Mouse (Mus musculus): ENCODE measurements around the gene Gal3st1. TPM values are rescaled to one million over a fixed set of nuclear protein-coding genes. Genes with fewer than 3 reads are reported as not detected.
"Not testable (repeated sequence)": the region's sequence is repeated elsewhere in the genome, so short reads cannot be mapped to it uniquely, and the experiment has no call there.

Gene Gal3st1
- under 1 TPM in 1 of 4 experiments, not detected in 3; 0.27 TPM for total RNA-seq (2022)

GRCm38 (mm10) chr11:3983291-3983862, at the start of gene Gal3st1:
Gal3st1 (plus strand) TSS chr11:3983636.
- no peak for DNase-seq (ENCODE audit: low spot score)

GRCm38 (mm10) chr11:3933756-3934285, 49.6 kb upstream of the Gal3st1 start:
- DNase-seq (ENCODE audit: low spot score): no peak

- no peak for DNase-seq (ENCODE audit: low spot score)
Observed at GRCm38 (mm10) chr11:3935135-3935534, 48.3 kb upstream of the Gal3st1 start.

- no peak for DNase-seq (ENCODE audit: low spot score)
Observed at GRCm38 (mm10) chr11:3936318-3936717, 47.1 kb upstream of the Gal3st1 start.

- no peak for DNase-seq (ENCODE audit: low spot score)
Observed at GRCm38 (mm10) chr11:3937321-3937874, 46.0 kb upstream of the Gal3st1 start.

GRCm38 (mm10) chr11:3941371-3941770, 42.1 kb upstream of the Gal3st1 start:
- DNase-seq (ENCODE audit: low spot score): no peak

- DNase-seq (ENCODE audit: low spot score): no peak
Observed at GRCm38 (mm10) chr11:3946386-3946785, 37.0 kb upstream of the Gal3st1 start.

- DNase-seq (ENCODE audit: low spot score): not testable (repeated sequence)
Observed at GRCm38 (mm10) chr11:3954876-3955275, 28.6 kb upstream of the Gal3st1 start.

- DNase-seq (ENCODE audit: low spot score): not testable (repeated sequence)
Observed at GRCm38 (mm10) chr11:3955371-3955770, 28.1 kb upstream of the Gal3st1 start.

GRCm38 (mm10) chr11:3960901-3961300, 22.5 kb upstream of the Gal3st1 start:
- DNase-seq (ENCODE audit: low spot score): no peak

- DNase-seq (ENCODE audit: low spot score): no peak
Observed at GRCm38 (mm10) chr11:3961761-3962160, 21.7 kb upstream of the Gal3st1 start.

GRCm38 (mm10) chr11:3963155-3963554, 20.3 kb upstream of the Gal3st1 start:
- DNase-seq (ENCODE audit: low spot score): no peak

GRCm38 (mm10) chr11:3963610-3964415, 19.6 kb upstream of the Gal3st1 start, which contains the start of gene Pes1:
Pes1 (plus strand) TSS chr11:3963975.
- DNase-seq (ENCODE audit: low spot score): peak; percentile 89

- no peak for DNase-seq (ENCODE audit: low spot score)
Observed at GRCm38 (mm10) chr11:3964416-3965172, 18.8 kb upstream of the Gal3st1 start.

GRCm38 (mm10) chr11:3969837-3970236, 13.6 kb upstream of the Gal3st1 start:
- no peak for DNase-seq (ENCODE audit: low spot score)

GRCm38 (mm10) chr11:3970361-3970760, 13.1 kb upstream of the Gal3st1 start:
- DNase-seq (ENCODE audit: low spot score): no peak

GRCm38 (mm10) chr11:3973081-3973480, 10.4 kb upstream of the Gal3st1 start:
- DNase-seq (ENCODE audit: low spot score): no peak

GRCm38 (mm10) chr11:3974311-3974710, 9.1 kb upstream of the Gal3st1 start:
- DNase-seq (ENCODE audit: low spot score): no peak

- DNase-seq (ENCODE audit: low spot score): no peak
Observed at GRCm38 (mm10) chr11:3976678-3977077, 6.8 kb upstream of the Gal3st1 start, which contains the start of gene 4930556J24Rik. 4930556J24Rik (minus strand) TSS chr11:3976778.

GRCm38 (mm10) chr11:3978421-3978820, 5.0 kb upstream of the Gal3st1 start:
- DNase-seq (ENCODE audit: low spot score): no peak

- DNase-seq (ENCODE audit: low spot score): no peak
Observed at GRCm38 (mm10) chr11:3981536-3981935, 1.9 kb upstream of the Gal3st1 start.

Data from heart, adult 8-10 months (tissue).